Mouse (Mus musculus): Measurements from ENCODE around the gene Susd1. TPM values are rescaled to one million over a fixed set of nuclear protein-coding genes. Genes with fewer than 3 reads are reported as not detected.

The Susd1 gene
- polyA plus RNA-seq, 1 experiment from 2014 or later = 8.1 TPM

DNA sequence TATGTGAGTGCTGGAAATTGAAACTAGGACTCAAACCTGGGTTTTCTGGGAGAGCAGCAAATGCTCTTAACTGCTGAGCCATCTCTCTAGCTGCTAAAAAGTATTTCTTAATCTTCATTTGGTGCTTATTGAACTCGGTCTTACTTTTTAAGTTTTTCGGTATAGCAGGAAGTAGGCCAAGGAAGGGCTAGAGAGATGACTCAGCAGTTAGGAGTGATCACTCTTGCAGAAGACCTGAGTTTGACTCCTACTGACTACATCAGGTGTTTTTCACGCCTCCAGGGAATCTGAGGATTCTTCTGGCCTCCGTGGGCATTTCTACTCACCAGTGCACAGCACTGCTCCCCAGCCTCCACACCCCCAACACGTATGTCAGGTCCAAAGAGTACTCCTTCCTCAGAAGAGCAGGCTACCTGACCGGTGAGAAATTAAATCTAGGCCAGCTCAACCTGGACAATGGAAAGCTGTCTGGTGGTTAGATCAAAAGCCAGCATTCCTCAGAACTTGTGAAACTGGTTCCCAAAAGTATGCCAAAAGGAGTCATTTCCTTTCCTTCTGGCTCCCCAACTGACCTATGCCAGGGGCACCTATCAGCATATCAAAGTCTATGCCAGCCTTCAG is 11.9 kb upstream of the Susd1 start:
- peaks cover 5% of the 10 kb centered on the region for H3K4me1 ChIP-seq
- H3K27me3 ChIP-seq (ENCODE audit: insufficient read depth, poor library complexity, severe bottlenecking) = no peaks in the 10 kb centered on the region
- WGBS = 81% methylated on average over 6 of the region's 6 CpGs
- no peak for DNase-seq (ENCODE audit: low spot score)
- H3K27ac ChIP-seq = no peak overlapping the region
- H3K9me3 ChIP-seq = no peaks in the 10 kb centered on the region
- no peak overlapping the region for H3K4me3 ChIP-seq
- H3K36me3 ChIP-seq = peaks cover 2% of the 10 kb centered on the region; the same call in 1 of the 2 replicates

DNA sequence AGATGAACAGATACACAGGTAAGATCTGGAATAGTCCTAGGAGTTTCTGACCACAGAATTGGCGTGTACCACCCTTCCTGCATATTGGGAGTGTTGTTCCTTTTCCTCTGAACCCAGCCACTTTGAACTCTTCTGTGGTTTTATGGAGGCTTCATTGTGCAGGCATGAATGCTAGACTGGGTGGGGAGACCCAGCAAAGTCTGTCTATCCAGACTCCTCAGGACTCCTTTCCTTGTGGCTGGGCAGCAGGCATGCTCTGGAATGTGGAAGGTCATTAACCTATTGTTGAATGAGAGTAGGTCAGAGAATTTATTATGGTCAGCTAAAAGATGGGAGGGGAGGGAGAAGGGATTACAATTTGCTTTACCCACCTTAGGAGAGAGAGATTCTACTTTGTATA is 8.9 kb upstream of the Susd1 start:
- Histone ChIP-seq H3K4me3 (no peak overlapping the region), H3K36me3 (peaks cover 2% of the 10 kb centered on the region; the same call in 1 of the 2 replicates), H3K27me3 (ENCODE audit: insufficient read depth, poor library complexity, severe bottlenecking) (no peaks in the 10 kb centered on the region), H3K4me1 (peaks cover 9% of the 10 kb centered on the region), H3K27ac (no peak overlapping the region), H3K9me3 (no peaks in the 10 kb centered on the region)
- peak; percentile 35 for DNase-seq (ENCODE audit: low spot score)
- WGBS = 82% methylated on average over 1 of the region's 1 CpGs

DNA sequence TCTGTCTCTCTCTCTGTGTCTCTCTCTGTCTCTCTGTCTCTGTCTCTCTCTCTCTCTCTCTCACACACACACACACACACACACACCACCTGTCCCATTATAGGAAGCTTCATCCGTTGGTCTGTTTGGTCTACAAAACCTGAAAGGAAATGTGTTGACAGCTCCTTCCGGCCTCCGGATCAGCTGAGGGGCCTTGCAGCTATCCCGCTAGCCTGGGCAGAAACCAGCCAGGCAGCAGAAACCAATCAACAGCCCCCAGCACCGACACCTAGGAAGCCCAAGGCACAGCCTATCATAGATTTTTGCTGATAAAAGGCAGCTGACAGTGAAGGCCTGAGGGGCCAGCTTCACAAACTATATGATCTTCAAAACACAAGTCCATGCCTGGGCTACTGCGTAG is 7.1 kb upstream of the Susd1 start:
- H3K9me3 ChIP-seq = no peaks in the 10 kb centered on the region
- no peak overlapping the region for H3K4me3 ChIP-seq
- H3K4me1 ChIP-seq = peaks cover 10% of the 10 kb centered on the region
- 20% methylated on average over 6 of the region's 6 CpGs for WGBS
- peak overlapping the region; percentile 16; the same call in 1 of the 2 replicates for H3K27ac ChIP-seq
- peaks cover 2% of the 10 kb centered on the region; the same call in 1 of the 2 replicates for H3K36me3 ChIP-seq
- no peaks in the 10 kb centered on the region for H3K27me3 ChIP-seq (ENCODE audit: insufficient read depth, poor library complexity, severe bottlenecking)
- DNase-seq (ENCODE audit: low spot score) = no peak

DNA sequence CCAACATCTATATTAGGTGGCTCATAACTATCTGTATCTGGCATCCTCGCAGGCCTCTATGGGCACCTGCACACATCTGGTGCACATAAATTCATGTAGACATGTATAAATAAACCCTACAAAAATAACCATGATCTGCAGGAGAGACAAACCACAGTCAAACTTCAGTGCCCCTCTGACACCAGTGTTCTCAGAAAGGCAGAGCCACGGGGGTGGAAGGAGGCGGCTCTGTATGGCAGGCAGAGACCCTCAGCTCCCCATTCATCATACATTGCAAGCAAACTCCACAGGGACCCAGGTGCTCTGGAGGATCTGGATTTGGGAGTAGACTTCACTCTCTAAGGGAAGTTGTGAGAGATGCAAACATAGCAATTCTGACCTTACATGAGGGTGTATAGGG is 6.6 kb upstream of the Susd1 start:
- WGBS = 80% methylated on average over 3 of the region's 3 CpGs
- H3K27ac ChIP-seq = no peak overlapping the region
- no peaks in the 10 kb centered on the region for H3K9me3 ChIP-seq
- H3K36me3 ChIP-seq = peaks cover 2% of the 10 kb centered on the region; the same call in 1 of the 2 replicates
- no peaks in the 10 kb centered on the region for H3K27me3 ChIP-seq (ENCODE audit: insufficient read depth, poor library complexity, severe bottlenecking)
- no peak overlapping the region for H3K4me3 ChIP-seq
- DNase-seq (ENCODE audit: low spot score) = no peak
- H3K4me1 ChIP-seq = peaks cover 16% of the 10 kb centered on the region

DNA sequence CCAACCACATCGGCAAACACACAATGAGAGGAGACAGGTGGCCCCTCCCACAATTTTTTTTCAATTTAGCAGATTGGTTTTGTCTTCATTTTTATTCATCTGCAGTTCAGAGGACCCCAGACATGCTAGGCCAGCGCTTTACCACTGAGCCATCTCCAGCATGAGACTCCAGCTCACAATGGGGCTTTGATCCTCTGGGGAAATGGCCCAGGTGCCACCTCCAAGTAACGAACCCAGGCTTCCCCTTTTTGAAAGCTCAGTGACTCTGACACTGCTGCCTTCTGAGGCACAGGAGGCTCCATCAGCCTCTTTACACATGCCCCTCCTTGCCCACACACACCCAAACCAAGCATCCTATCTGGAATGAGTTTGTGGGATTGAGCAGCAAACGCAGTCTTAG is 5.7 kb upstream of the Susd1 start:
- H3K27ac ChIP-seq = no peak overlapping the region
- no peak overlapping the region for H3K4me3 ChIP-seq
- peaks cover 3% of the 10 kb centered on the region; the same call in 1 of the 2 replicates for H3K27me3 ChIP-seq (ENCODE audit: insufficient read depth, poor library complexity, severe bottlenecking)
- peaks cover 2% of the 10 kb centered on the region; the same call in 1 of the 2 replicates for H3K36me3 ChIP-seq
- H3K9me3 ChIP-seq = no peaks in the 10 kb centered on the region
- H3K4me1 ChIP-seq = peaks cover 18% of the 10 kb centered on the region
- no peak for DNase-seq (ENCODE audit: low spot score)
- WGBS = 71% methylated on average over 4 of the region's 4 CpGs

DNA sequence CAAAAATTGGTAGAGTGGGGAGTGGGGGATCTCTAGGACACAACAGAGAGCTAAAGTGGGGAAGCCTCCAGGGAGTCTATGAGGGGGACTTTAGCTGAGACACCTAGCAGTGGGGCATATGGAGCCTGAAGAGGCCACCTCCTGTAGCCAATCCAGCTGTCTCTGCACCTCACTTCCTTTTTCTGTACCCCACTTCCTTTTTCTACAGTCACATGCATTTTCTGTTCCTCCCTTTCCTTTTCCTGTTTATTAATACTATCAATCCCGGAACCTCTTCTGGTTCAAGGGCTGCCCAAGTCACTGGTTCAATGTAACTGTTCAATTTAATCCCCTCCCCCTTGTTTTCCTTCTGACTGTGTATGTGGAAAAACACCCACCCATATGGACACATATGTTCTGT is 2.8 kb upstream of the Susd1 start:
- Histone ChIP-seq H3K27ac (no peak overlapping the region), H3K36me3 (no peaks in the 10 kb centered on the region), H3K4me3 (no peak overlapping the region), H3K9me3 (no peaks in the 10 kb centered on the region), H3K4me1 (peaks cover 40% of the 10 kb centered on the region), H3K27me3 (ENCODE audit: insufficient read depth, poor library complexity, severe bottlenecking) (peaks cover 7% of the 10 kb centered on the region; the same call in 1 of the 2 replicates)
- 59% methylated on average over 1 of the region's 1 CpGs for WGBS
- DNase-seq (ENCODE audit: low spot score) = no peak

DNA sequence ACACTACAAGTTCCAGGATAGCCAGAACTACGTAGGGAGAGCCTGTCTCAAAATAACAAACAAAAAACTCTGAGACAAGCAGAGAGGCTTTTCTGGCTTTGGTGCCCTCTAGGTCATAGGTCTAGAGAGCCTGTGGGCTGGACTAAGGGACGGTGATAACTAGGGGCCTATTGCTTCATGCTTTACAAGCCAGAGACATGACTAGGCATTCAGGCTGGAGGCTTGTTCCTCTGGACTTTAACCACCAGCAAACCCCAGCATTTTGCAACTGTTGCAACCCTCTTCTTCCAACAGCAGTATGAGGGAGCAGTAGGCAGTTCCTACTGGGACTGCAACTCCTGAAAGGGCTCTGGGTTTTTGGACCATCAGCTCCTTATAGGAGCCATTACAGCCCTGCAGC is 1.5 kb upstream of the Susd1 start:
- Histone ChIP-seq H3K4me1 (peaks cover 32% of the 10 kb centered on the region), H3K4me3 (no peak overlapping the region)

DNA sequence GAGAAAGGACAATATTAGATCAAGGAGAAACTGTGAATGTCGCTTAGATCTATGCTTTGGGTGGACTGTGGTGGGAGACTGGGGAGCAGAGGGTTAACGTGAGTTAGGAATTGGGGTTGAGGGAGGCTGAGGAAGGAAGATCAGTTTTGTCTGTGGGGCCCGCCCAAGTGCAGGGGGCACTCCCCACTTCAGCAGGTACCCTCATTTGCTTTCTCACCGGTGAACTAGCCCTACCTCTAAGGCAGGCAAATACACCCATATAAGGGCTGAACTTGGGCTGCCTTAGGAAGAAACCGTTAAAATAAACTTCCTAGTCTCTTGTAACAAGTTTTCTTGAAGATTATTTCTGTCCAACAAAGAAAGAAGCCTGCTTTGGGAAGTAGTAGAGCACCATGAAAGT is 608 bp upstream of the Susd1 start:
- WGBS = 25% methylated on average over 5 of the region's 5 CpGs
- Histone ChIP-seq H3K27ac (peak overlapping the region; percentile 96), H3K27me3 (ENCODE audit: insufficient read depth, poor library complexity, severe bottlenecking) (peaks cover 7% of the 10 kb centered on the region; the same call in 1 of the 2 replicates), H3K4me3 (peak overlapping the region; percentile 79), H3K4me1 (peaks cover 34% of the 10 kb centered on the region), H3K9me3 (no peaks in the 10 kb centered on the region), H3K36me3 (no peaks in the 10 kb centered on the region)
- no peak for DNase-seq (ENCODE audit: low spot score)

More for the DNA sequence above, 1.5 kb upstream of the Susd1 start:
- Histone ChIP-seq H3K27ac (peak overlapping the region; percentile 50; the same call in 1 of the 2 replicates), H3K27me3 (ENCODE audit: insufficient read depth, poor library complexity, severe bottlenecking) (peaks cover 7% of the 10 kb centered on the region; the same call in 1 of the 2 replicates), H3K9me3 (no peaks in the 10 kb centered on the region), H3K36me3 (no peaks in the 10 kb centered on the region)
- peak; percentile 82 for DNase-seq (ENCODE audit: low spot score)
- WGBS = 25% methylated on average over 2 of the region's 2 CpGs

DNA sequence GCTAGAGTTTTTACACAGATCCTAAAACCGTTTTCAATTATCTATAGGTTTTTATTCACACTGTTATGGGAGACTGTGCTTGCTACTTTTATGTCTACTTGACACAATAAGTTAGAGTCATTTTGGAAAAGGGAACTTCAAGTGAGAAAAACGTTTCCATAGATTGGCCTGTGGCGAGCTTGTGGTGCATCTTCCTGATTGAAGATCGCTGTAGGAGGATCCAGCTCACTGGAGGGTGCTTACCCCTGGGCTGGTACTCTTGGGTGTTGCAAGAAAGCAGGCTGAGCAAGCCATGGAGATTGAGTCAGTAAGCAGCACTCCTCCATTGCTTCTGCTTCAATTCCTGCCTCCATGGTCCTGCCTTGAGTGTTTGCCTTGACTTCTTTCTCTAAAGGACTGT is 2.5 kb downstream of the Susd1 start:
- no peak overlapping the region for H3K27ac ChIP-seq
- peaks cover 7% of the 10 kb centered on the region; the same call in 1 of the 2 replicates for H3K27me3 ChIP-seq (ENCODE audit: insufficient read depth, poor library complexity, severe bottlenecking)
- no peaks in the 10 kb centered on the region for H3K36me3 ChIP-seq
- peaks cover 41% of the 10 kb centered on the region for H3K4me1 ChIP-seq
- DNase-seq (ENCODE audit: low spot score) = no peak
- H3K9me3 ChIP-seq = no peaks in the 10 kb centered on the region
- WGBS = 83% methylated on average over 4 of the region's 4 CpGs
- no peak overlapping the region for H3K4me3 ChIP-seq

DNA sequence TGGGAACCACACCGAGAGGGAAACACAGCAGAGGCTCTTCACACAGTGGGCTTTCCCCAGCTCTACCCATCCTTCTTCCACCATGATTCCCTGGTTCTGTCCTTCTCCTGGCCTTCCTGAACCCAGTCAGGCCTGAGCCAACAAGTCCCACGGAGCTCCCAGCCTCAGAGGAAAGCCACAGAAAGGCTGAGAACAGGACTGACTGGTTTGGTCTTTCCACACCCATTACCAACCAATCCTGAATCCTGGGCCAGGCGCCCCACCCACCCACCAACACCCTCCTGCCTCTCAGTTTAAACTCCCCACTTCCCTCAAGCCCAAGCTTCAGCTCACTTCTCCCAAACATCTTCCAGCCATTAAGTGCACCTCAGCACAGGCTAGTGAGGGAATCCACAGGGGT is 4.4 kb downstream of the Susd1 start:
- DNase-seq (ENCODE audit: low spot score) = no peak
- no peak overlapping the region for H3K4me3 ChIP-seq
- peaks cover 4% of the 10 kb centered on the region; the same call in 1 of the 2 replicates for H3K27me3 ChIP-seq (ENCODE audit: insufficient read depth, poor library complexity, severe bottlenecking)
- H3K27ac ChIP-seq = no peak overlapping the region
- 64% methylated on average over 3 of the region's 3 CpGs for WGBS
- no peaks in the 10 kb centered on the region for H3K9me3 ChIP-seq
- H3K36me3 ChIP-seq = no peaks in the 10 kb centered on the region
- H3K4me1 ChIP-seq = peaks cover 35% of the 10 kb centered on the region

DNA sequence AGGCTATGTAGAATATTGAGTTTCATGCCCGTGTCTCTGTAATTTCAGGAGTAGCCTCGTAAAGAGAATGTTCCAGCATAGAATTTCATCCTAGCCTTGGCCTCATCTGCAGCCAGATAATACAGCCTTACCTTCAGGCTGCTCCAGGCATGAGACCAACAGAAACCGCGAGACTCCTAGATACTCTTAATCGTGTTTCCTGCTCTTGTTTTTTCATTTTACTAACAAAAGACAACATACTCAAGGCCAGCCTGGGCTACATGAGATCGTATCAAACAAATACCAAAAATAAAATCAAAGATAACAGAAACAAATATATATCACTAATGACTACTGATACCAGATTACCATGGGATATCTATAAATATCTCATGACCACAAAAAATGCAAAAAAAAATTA is 9.3 kb downstream of the Susd1 start:
- no peaks in the 10 kb centered on the region for H3K27me3 ChIP-seq (ENCODE audit: insufficient read depth, poor library complexity, severe bottlenecking)
- 0 out of 2 replicates have a peak, but pooled peaks cover 1% of the 10 kb centered on the region for H3K36me3 ChIP-seq
- H3K27ac ChIP-seq = no peak overlapping the region
- 76% methylated on average over 6 of the region's 6 CpGs for WGBS
- no peak overlapping the region for H3K4me3 ChIP-seq
- no peaks in the 10 kb centered on the region for H3K9me3 ChIP-seq
- DNase-seq (ENCODE audit: low spot score) = no peak
- peaks cover 11% of the 10 kb centered on the region for H3K4me1 ChIP-seq

DNA sequence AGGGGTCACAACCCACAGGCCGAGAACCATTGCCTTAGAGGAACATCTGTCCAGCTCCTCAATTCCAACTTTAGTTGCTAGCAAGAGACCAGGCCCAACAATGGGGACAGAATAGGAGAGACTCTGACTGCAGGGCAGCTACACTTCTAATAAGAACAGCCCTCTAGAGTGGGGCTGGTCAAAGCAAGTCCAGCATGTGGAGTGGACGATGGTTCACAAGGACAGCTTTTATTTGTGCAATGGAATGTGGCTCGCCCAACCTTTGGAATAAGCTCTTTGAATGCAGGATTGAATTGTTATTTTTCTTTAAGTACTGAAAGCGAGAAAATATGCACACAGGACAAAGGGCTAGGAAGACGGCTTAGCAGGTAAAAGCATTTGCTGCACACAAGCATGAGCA is 12.0 kb downstream of the Susd1 start:
- WGBS = 88% methylated on average over 5 of the region's 5 CpGs
- 0 out of 2 replicates have a peak, but pooled peaks cover 5% of the 10 kb centered on the region for H3K4me1 ChIP-seq
- H3K4me3 ChIP-seq = no peak overlapping the region
- H3K27ac ChIP-seq = no peak overlapping the region
- no peak for DNase-seq (ENCODE audit: low spot score)
- peaks cover 8% of the 10 kb centered on the region; the same call in 1 of the 2 replicates for H3K36me3 ChIP-seq
- H3K9me3 ChIP-seq = no peaks in the 10 kb centered on the region
- H3K27me3 ChIP-seq (ENCODE audit: insufficient read depth, poor library complexity, severe bottlenecking) = no peaks in the 10 kb centered on the region

DNA sequence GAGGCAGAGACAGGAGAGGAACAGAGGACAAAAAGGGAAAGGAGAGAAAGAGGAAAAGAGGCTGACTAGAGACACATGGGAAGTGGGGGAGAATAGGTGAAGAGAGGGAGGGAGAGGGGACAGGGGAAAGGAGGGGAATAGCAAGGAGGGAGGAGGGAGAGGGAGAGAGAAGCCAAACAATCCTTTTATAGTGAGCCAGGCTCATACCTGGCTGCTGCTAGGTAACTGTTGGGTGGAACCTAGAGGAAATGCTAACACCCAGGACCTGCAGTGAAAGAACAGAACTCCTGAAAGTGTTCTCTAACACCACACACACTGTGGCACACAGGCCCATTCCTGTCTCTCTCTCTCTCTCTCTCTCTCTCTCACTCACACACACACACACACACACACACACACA is 15.6 kb downstream of the Susd1 start:
- Histone ChIP-seq H3K36me3 (peaks cover 8% of the 10 kb centered on the region; the same call in 1 of the 2 replicates), H3K9me3 (no peaks in the 10 kb centered on the region), H3K27me3 (ENCODE audit: insufficient read depth, poor library complexity, severe bottlenecking) (no peaks in the 10 kb centered on the region), H3K4me3 (no peak overlapping the region), H3K27ac (0 out of 2 replicates have a peak overlapping the region, but pooled peaks have one; percentile 33), H3K4me1 (peaks cover 3% of the 10 kb centered on the region; the same call in 1 of the 2 replicates)
- no peak for DNase-seq (ENCODE audit: low spot score)
